Mouse (Mus musculus): ENCODE measurements around the gene A530064D06Rik. TPM values are rescaled to one million over a fixed set of nuclear protein-coding genes. Genes with fewer than 3 reads are reported as not detected.
"Not testable (repeated sequence)": the region's sequence is repeated elsewhere in the genome, so short reads cannot be mapped to it uniquely, and the experiment has no call there.

The A530064D06Rik gene
- polyA plus RNA-seq (2012; rRNA removed), result 0.07 TPM in 1 of 2 replicates, not detected in the other

DNA sequence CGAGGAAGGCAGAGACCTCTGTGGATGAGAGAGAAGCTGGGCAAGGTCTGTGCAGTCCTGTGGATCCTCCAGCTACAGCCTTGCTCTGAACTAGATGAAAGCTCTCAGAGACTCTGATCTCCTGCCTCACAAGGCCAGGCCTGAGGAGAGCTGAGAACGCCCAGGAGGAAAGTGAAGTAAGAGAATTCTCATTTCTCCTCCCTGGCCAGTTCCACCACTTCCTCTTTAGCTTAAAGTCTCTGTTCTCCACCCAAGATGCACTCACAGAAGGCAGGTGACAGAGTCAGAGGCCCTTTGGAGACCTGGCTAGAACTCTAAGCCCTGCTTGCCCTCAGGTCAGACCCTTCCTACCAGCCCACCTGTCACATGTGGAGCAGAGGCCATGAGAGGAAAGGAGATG, at the start of gene A530064D06Rik:
TSS of gene A530064D06Rik (minus strand) at position 173 of the 400 bp plus-strand sequence.
- H3K4me1 ChIP-seq (ENCODE audit: control insufficient read depth, insufficient read depth, low read length); H3K4me3 ChIP-seq (replicated peaks; ENCODE audit: insufficient read depth, low read depth, low read length); DNase-seq; H3K27ac ChIP-seq (ENCODE audit: insufficient read depth, low read length); H3K27me3 ChIP-seq (ENCODE audit: control insufficient read depth, insufficient read depth, low read length): not testable (repeated sequence)
- WGBS, result 72% methylated on average over 2 of the region's 2 CpGs

DNA sequence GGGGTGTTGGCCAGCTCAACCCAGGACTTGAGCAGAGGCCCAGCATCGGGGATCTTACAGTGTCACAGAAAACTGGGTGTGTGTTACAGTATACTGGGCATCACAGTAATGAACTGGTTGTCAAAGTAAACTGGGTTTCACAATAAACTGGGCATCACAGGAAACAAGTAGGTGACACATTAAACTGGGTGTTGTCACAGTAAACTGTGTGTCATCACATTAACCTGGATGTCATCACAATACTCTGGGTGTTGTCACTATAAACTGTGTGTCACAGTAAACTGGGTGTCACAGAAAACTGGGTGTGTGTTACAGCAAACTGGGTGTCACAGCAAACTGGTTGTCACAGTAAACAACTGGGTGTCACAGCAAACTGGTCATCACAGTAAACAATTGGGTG, 48.4 kb upstream of the A530064D06Rik start:
- WGBS, result 88% methylated on average over 1 of the region's 1 CpGs
- H3K27ac ChIP-seq (ENCODE audit: insufficient read depth, low read length), result no peak overlapping the region
- no peak overlapping the region for H3K4me3 ChIP-seq (replicated peaks; ENCODE audit: insufficient read depth, low read depth, low read length)
- DNase-seq, result no peak
- no peak for TF ChIP-seq CTCF (IDR thresholded peaks at IDR 0.05; ENCODE audit: borderline replicate concordance, insufficient read depth, low read depth, low read length)
- H3K4me1 ChIP-seq (ENCODE audit: control insufficient read depth, insufficient read depth, low read length), result no peaks in the 10 kb centered on the region
- no peaks in the 10 kb centered on the region for H3K27me3 ChIP-seq (ENCODE audit: control insufficient read depth, insufficient read depth, low read length)

DNA sequence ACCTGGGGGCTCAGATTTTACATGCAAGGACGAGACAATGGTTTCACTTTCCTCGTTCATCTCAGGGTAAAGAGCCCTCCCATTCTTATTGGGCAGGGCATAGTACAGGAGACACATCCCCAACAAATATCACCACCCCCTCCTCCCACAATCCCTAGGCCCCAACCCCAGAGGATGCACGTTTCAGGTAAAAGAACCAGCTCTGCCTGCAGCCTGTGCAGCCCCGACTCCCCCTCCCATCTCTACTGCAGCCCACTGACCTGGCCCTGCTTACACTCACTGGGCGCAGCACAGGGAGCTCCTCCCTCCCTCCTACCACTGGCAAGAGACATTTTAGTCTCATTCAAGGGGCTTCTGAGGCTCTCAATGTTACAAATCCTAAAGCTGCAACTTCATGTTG, 46.4 kb upstream of the A530064D06Rik start:
- Histone ChIP-seq H3K4me1 (ENCODE audit: control insufficient read depth, insufficient read depth, low read length) (no peaks in the 10 kb centered on the region), H3K27ac (ENCODE audit: insufficient read depth, low read length) (no peak overlapping the region), H3K27me3 (ENCODE audit: control insufficient read depth, insufficient read depth, low read length) (no peaks in the 10 kb centered on the region), H3K4me3 (replicated peaks; ENCODE audit: insufficient read depth, low read depth, low read length) (no peak overlapping the region)
- DNase-seq, result no peak
- 79% methylated on average over 5 of the region's 5 CpGs for WGBS
- no peak for TF ChIP-seq POLR2A (IDR thresholded peaks at IDR 0.05; ENCODE audit: borderline replicate concordance, insufficient read depth, low read length)

DNA sequence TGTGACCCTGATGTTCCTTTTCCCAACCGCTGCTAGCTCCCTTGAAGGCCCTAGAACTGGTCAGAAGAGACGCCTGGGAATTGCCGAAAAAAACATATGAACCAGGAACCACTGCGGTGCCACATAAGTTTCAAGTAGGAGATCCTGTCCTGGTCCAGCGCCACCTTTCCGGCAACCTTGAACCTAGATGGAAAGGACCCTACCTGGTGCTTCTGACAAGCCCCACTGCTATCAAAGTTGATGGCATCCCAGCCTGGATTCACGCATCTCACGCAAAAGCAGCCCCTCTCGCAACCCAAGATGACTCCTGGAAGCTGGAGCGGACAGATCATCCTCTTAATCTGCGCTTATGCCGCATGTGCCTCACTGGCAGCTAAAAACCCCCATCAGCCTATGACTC, 45.5 kb upstream of the A530064D06Rik start:
- DNase-seq, result no peak
- no peaks in the 10 kb centered on the region for H3K4me1 ChIP-seq (ENCODE audit: control insufficient read depth, insufficient read depth, low read length)
- WGBS, result 94% methylated on average over 12 of the region's 12 CpGs
- TF ChIP-seq CTCF (IDR thresholded peaks at IDR 0.05; ENCODE audit: borderline replicate concordance, insufficient read depth, low read depth, low read length), result no peak
- TF ChIP-seq POLR2A (IDR thresholded peaks at IDR 0.05; ENCODE audit: borderline replicate concordance, insufficient read depth, low read length), result no peak
- H3K27ac ChIP-seq (ENCODE audit: insufficient read depth, low read length), result no peak overlapping the region
- no peaks in the 10 kb centered on the region for H3K27me3 ChIP-seq (ENCODE audit: control insufficient read depth, insufficient read depth, low read length)
- H3K4me3 ChIP-seq (replicated peaks; ENCODE audit: insufficient read depth, low read depth, low read length), result no peak overlapping the region

DNA sequence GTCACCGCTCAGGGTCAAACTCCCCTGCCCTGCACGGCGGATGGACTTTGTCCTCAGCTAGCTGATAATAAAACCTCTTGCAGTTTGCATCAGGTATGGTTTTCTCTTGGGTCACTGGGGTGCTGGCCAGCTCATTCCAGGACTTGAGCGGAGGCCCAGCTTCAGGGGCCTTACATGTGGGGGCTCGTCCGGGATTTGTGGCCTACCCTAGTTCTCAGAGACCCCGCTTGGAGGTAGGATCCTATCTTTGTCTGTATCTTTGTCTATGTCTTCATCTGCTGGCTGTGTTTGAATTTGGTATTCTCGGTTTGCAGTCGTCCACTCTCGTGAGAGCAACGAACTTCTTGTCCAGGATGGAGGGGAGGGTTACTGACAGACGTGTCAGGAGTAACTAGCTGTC, 36.0 kb upstream of the A530064D06Rik start:
- DNase-seq, result no peak
- H3K27ac ChIP-seq (ENCODE audit: insufficient read depth, low read length), result no peak overlapping the region
- 91% methylated on average over 12 of the region's 12 CpGs for WGBS
- H3K27me3 ChIP-seq (ENCODE audit: control insufficient read depth, insufficient read depth, low read length), result no peaks in the 10 kb centered on the region
- H3K4me3 ChIP-seq (replicated peaks; ENCODE audit: insufficient read depth, low read depth, low read length), result no peak overlapping the region
- TF ChIP-seq CTCF (IDR thresholded peaks at IDR 0.05; ENCODE audit: borderline replicate concordance, insufficient read depth, low read depth, low read length) (no peak), POLR2A (IDR thresholded peaks at IDR 0.05; ENCODE audit: borderline replicate concordance, insufficient read depth, low read length) (no peak)
- no peaks in the 10 kb centered on the region for H3K4me1 ChIP-seq (ENCODE audit: control insufficient read depth, insufficient read depth, low read length)

DNA sequence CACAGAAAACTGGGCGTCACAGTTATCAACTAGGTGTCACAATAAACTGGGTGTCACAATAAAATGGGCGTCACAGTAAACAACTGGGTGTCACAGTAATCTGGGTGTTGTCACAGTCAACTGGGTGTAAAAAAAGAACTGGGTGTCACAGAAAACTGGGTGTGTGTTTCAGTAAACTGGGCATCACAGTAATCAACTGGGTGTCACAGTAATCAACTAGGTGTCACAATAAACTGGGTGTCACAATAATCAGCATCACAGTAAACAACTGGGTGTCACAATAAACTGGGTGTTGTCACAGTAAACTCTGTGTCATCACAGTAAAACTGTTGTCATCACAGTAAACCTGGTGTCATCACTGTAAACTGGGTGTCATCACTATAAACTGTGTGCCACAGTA, 25.3 kb upstream of the A530064D06Rik start:
- Histone ChIP-seq H3K4me1 (ENCODE audit: control insufficient read depth, insufficient read depth, low read length) (no peaks in the 10 kb centered on the region), H3K4me3 (replicated peaks; ENCODE audit: insufficient read depth, low read depth, low read length) (no peak overlapping the region), H3K27me3 (ENCODE audit: control insufficient read depth, insufficient read depth, low read length) (no peaks in the 10 kb centered on the region), H3K27ac (ENCODE audit: insufficient read depth, low read length) (no peak overlapping the region)
- TF ChIP-seq CTCF (IDR thresholded peaks at IDR 0.05; ENCODE audit: borderline replicate concordance, insufficient read depth, low read depth, low read length) (no peak), POLR2A (IDR thresholded peaks at IDR 0.05; ENCODE audit: borderline replicate concordance, insufficient read depth, low read length) (no peak)
- WGBS, result 84% methylated on average over 2 of the region's 2 CpGs
- DNase-seq, result no peak

DNA sequence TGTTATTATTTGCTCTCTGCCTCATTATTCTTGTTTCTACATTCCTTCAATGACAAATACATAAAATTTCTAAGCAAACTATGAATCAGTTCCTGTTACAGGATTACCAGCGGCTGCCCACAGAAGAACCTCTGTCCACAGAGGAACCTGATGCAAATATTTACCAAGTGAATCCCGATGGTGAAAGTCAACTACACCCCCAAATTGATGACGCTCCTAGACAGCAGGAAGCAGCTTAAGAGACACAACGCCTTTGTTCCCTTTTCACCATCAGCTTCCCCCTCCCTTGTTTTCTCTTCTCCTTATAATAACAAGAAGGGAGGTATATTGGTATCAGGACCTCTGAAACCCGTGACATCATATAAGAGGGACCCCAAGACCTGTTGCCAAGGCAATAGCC, 18.2 kb upstream of the A530064D06Rik start:
- no peak for DNase-seq
- WGBS, result 69% methylated on average over 5 of the region's 5 CpGs
- no peak overlapping the region for H3K27ac ChIP-seq (ENCODE audit: insufficient read depth, low read length)
- no peak overlapping the region for H3K4me3 ChIP-seq (replicated peaks; ENCODE audit: insufficient read depth, low read depth, low read length)
- no peaks in the 10 kb centered on the region for H3K4me1 ChIP-seq (ENCODE audit: control insufficient read depth, insufficient read depth, low read length)
- TF ChIP-seq POLR2A (IDR thresholded peaks at IDR 0.05; ENCODE audit: borderline replicate concordance, insufficient read depth, low read length) (no peak), CTCF (IDR thresholded peaks at IDR 0.05; ENCODE audit: borderline replicate concordance, insufficient read depth, low read depth, low read length) (no peak)
- no peaks in the 10 kb centered on the region for H3K27me3 ChIP-seq (ENCODE audit: control insufficient read depth, insufficient read depth, low read length)

DNA sequence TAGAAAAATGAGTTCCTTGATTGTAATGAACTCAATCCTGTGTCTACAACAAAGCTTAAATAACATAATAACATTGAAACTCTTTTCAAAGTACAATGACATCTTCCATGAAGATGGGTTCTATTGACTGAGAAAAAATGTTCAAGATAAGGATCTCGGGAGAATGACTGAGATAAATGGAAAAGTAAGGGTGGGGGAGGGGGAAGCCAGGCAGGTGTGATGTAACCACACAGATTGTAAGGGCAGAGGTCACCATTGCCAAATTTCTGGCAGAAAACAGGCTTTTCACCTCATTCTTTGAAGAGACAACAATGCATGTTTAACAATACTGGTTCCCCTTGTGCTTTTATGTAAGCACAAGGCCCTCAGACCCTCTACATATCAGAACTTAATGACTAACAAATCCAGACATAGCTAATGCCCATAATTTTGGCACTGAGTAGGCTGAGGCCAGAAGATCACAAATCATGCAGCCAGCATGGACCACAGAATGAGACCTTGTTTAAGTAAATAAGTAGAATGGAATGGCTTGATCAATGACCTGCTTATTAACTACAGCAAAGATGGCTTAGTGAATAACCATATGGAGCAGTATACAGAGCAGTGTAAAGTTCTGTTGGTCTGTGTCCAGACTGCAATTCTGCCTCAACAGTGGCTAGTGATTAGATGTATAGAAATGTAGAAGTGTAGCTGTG, 9.5 kb downstream of the A530064D06Rik start:
- H3K4me1 ChIP-seq (ENCODE audit: control insufficient read depth, insufficient read depth, low read length), result no peaks in the 10 kb centered on the region; the same call in 1 of the 2 replicates
- no peaks in the 10 kb centered on the region for H3K27me3 ChIP-seq (ENCODE audit: control insufficient read depth, insufficient read depth, low read length)
- no peak for DNase-seq
- H3K4me3 ChIP-seq (replicated peaks; ENCODE audit: insufficient read depth, low read depth, low read length), result no peak overlapping the region
- H3K27ac ChIP-seq (ENCODE audit: insufficient read depth, low read length), result no peak overlapping the region
- WGBS, result 45% methylated on average over 1 of the region's 1 CpGs
- TF ChIP-seq CTCF (IDR thresholded peaks at IDR 0.05; ENCODE audit: borderline replicate concordance, insufficient read depth, low read depth, low read length) (no peak), POLR2A (IDR thresholded peaks at IDR 0.05; ENCODE audit: borderline replicate concordance, insufficient read depth, low read length) (no peak)
